Mouse (Mus musculus): ENCODE data around the gene Lhfp.

- TF ChIP-seq CTCF (IDR thresholded peaks at IDR 0.05; ENCODE audit: borderline replicate concordance, insufficient read depth, low read length) (no peak), POLR2A (IDR thresholded peaks at IDR 0.05; ENCODE audit: low read depth, low read length) (no peak)
These were observed 105.7 kb downstream of the Lhfp start for GRCm38 (mm10) chr3:53147001-53147400.
